Mouse (Mus musculus) ES-Bruce4 (cell line): ENCODE data around the gene B3galt5.

ENCODE experiments used
- EP300 ChIP-seq: IDR thresholded peaks from 2 replicates; pipeline ENCODE4 v1.6.1; 2011; ENCODE audit warnings: low read depth, low read length; ENCODE audit not compliant: insufficient read depth
- POLR2A ChIP-seq: IDR thresholded peaks from one replicate; pipeline ENCODE4 v1.8.1; 2011; ENCODE audit warnings: low read length; ENCODE audit not compliant: insufficient read depth

DNA sequence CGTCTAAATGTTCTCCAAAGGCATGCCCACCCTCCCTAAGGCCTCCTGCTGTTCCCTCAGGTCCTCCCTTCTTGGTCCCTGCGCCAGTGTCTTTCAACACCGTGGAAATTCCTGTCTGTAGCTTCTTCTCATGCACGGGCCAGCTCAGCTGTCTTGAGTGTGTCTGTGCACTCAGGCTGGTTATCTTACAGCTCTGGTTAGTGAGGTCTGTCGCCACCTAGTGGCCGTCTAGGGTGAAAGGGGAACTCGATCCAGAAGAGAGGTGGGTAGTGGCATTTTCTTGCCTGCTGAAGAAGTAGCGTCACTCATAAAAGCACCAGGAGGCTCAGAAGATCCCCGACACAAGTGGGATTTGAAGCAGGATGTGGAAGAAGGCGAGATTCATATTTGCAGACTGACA lies 109.5 kb downstream of the B3galt5 start:
- TF ChIP-seq EP300 (no peak), POLR2A (no peak)
